Comparison of ENCODE assay signal across 19 mouse cellular contexts in genomic region chr2:44594276-44594675, GRCm38 (mm10).
DNase-seq lines count a peak whose midpoint lies in the region; ATAC-seq and TF ChIP-seq lines count a peak whose summit lies in the region.
"Had no signal": no experiment of that assay in that cellular context is flagged by ENCODE, and none has a peak within 500 bp of the region (broad histone marks: within the 10 kb centered on the region; RNA-seq: fewer than 3 reads in every experiment).

No protein-coding gene starts in this region.

- no peaks in the 10 kb centered on the region for H3K4me1 ChIP-seq in embryonic facial prominence, embryonic 14.5 days (ENCODE audit: control insufficient read depth, insufficient read depth, low read length)
- H3K4me1 ChIP-seq in embryonic facial prominence, embryonic 10.5 days = 0 out of 2 replicates have a peak, but pooled peaks cover 5% of the 10 kb centered on the region

- TF ChIP-seq POLR2A in myocyte (IDR thresholded peaks at IDR 0.05; ENCODE audit: insufficient read length, low read depth) = no peak

- H3K4me3 ChIP-seq in embryonic facial prominence, embryonic 14.5 days (ENCODE audit: low read depth, low read length) = no peak overlapping the region
- no peak overlapping the region for H3K4me3 ChIP-seq in embryonic facial prominence, embryonic 10.5 days
- no peak overlapping the region for H3K4me3 ChIP-seq in myocyte

- WGBS in embryonic facial prominence, embryonic 14.5 days = 46% methylated on average over 1 of the region's 1 CpGs
- 57% methylated on average over 1 of the region's 1 CpGs for WGBS in embryonic facial prominence, embryonic 10.5 days

- intact Hi-C loops in heart, postnatal 25 days (cut with DNase I) = no loop called here

- H3K27ac ChIP-seq in embryonic facial prominence, embryonic 14.5 days (replicated peaks; ENCODE audit: low read depth, low read length) = no peak overlapping the region
- no peak overlapping the region for H3K27ac ChIP-seq in embryonic facial prominence, embryonic 10.5 days (replicated peaks)

- peak; percentile 19 for DNase-seq in embryonic facial prominence, embryonic 14.5 days (ENCODE audit: low spot score)
- no peak for DNase-seq in embryonic facial prominence, embryonic 10.5 days (ENCODE audit: low spot score)
- no peak for DNase-seq in heart, postnatal 25 days (ENCODE audit: low spot score)
- DNase-seq: adrenal gland, adult 2 months; adrenal gland, adult 8-10 months; adrenal gland, postnatal 10 days; adrenal gland, postnatal 14 days; adrenal gland, postnatal 25 days; adrenal gland, postnatal 36 days; B cell, adult 2 months; cerebellum, adult 11 months; cerebellum, adult 11-12 months; cerebellum, adult 18-20 months had no signal

- H3K9ac ChIP-seq in embryonic facial prominence, embryonic 14.5 days (ENCODE audit: low read depth, low read length) = no peak overlapping the region

- H3K36me3 ChIP-seq in embryonic facial prominence, embryonic 14.5 days (ENCODE audit: control insufficient read depth, insufficient read depth, low read length) = no peaks in the 10 kb centered on the region
- no peaks in the 10 kb centered on the region for H3K36me3 ChIP-seq in embryonic facial prominence, embryonic 10.5 days (replicated peaks)
- no peaks in the 10 kb centered on the region for H3K36me3 ChIP-seq in myocyte (ENCODE audit: control insufficient read depth, insufficient read depth)
- H3K36me3 ChIP-seq: G1E had no signal

- no peak overlapping the region for H3K4me2 ChIP-seq in embryonic facial prominence, embryonic 14.5 days (ENCODE audit: low read depth, low read length)
- no peak overlapping the region for H3K4me2 ChIP-seq in myocyte (ENCODE audit: low read depth)

- H3K9me3 ChIP-seq in embryonic facial prominence, embryonic 14.5 days (ENCODE audit: control insufficient read depth, low read length) = no peaks in the 10 kb centered on the region
- no peaks in the 10 kb centered on the region for H3K9me3 ChIP-seq in embryonic facial prominence, embryonic 10.5 days
- H3K9me3 ChIP-seq: G1E had no signal

- H3K79me2 ChIP-seq in myocyte (ENCODE audit: control insufficient read depth, insufficient read depth) = no peaks in the 10 kb centered on the region

- no peaks in the 10 kb centered on the region for H3K27me3 ChIP-seq in embryonic facial prominence, embryonic 14.5 days (replicated peaks; ENCODE audit: control insufficient read depth, insufficient read depth, low read length)
- H3K27me3 ChIP-seq in embryonic facial prominence, embryonic 10.5 days (replicated peaks; ENCODE audit: low read depth, poor library complexity, severe bottlenecking) = no peaks in the 10 kb centered on the region
- no peaks in the 10 kb centered on the region for H3K27me3 ChIP-seq in myocyte (ENCODE audit: control insufficient read depth, insufficient read depth, insufficient read length)
- H3K27me3 ChIP-seq: CH12.LX, Patski had no signal

- no peak overlapping the region for H3ac ChIP-seq in myocyte (ENCODE audit: control insufficient read depth, insufficient read length)

- ATAC-seq in embryonic facial prominence, embryonic 14.5 days (ENCODE audit: low read depth) = no peak
- ATAC-seq: activated CD4-positive, CD25-positive, alpha-beta regulatory T cell, adult 4 months; CD4-positive, CD25-positive, alpha-beta regulatory T cell, adult 4 months; Patski had no signal

TF ChIP-seq in myocyte, 11 proteins besides CTCF, POLR2A, EP300 and RAD21:
- TF ChIP-seq MYOD1 (IDR thresholded peaks at IDR 0.05; ENCODE audit: control insufficient read depth in 1 of 3, insufficient read length in 2 of 3, low read depth in 2 of 3) (peak in 2 of 3 experiments; percentile 60 to 65), E2F4 (IDR thresholded peaks at IDR 0.05; ENCODE audit: insufficient read depth) (no peak)
TF ChIP-seq in myocyte: peak in this region for 1.
